Mouse (Mus musculus): ENCODE data around the gene Trim39. TPM values are rescaled to one million over a fixed set of nuclear protein-coding genes. Genes with fewer than 3 reads are reported as not detected.
A peak's percentile ranks its signal among the peaks of the same experiment; 100 is the strongest.

The Trim39 gene
- polyA plus RNA-seq, 1 experiment from 2014 or later = 9.6 TPM

DNA sequence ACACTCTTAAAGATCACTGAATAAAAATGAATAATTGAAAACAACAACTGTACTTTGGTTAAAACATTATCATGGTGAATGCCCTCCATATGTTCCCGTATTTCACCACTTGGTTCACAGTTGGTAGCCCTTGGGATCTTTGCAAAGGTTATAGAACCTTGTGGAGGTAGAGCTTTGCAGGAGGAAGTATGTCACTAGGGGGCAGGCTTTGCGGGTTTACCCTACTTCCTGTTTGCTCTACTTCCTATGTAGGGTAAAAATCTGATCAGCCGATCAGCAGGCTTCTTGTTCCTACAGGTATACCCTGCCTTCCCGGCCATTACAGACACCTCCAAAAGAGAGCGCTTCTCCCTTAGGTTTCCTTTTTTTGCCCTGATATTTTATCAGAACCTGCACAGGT is 6.2 kb downstream of the Trim39 start:
- no peak overlapping the region for H3K4me3 ChIP-seq (replicated peaks; ENCODE audit: low read depth, low read length)
- H3K36me3 ChIP-seq (ENCODE audit: insufficient read depth, low read length) = peaks cover 53% of the 10 kb centered on the region
- no peaks in the 10 kb centered on the region for H3K9me3 ChIP-seq (replicated peaks; ENCODE audit: low read length)
- peaks cover 8% of the 10 kb centered on the region; the same call in 1 of the 2 replicates for H3K4me1 ChIP-seq (replicated peaks; ENCODE audit: insufficient read depth, low read length)
- H3K27ac ChIP-seq = no peak overlapping the region
- H3K4me2 ChIP-seq (ENCODE audit: low read length) = no peak overlapping the region
- ATAC-seq (replicated peaks; ENCODE audit: low FRiP score, low read depth) = no peak
- no peak overlapping the region for H3K9ac ChIP-seq (ENCODE audit: low read depth, low read length)
- H3K27me3 ChIP-seq (ENCODE audit: insufficient read depth, low read length) = no peaks in the 10 kb centered on the region
- 82% methylated on average over 5 of the region's 5 CpGs for WGBS
- no peak for DNase-seq (ENCODE audit: low spot score)
- 0 out of 2 replicates have a peak, but pooled peaks have one; percentile 30 for TF ChIP-seq CTCF (IDR thresholded peaks at IDR 0.05; ENCODE audit: low read depth)

DNA sequence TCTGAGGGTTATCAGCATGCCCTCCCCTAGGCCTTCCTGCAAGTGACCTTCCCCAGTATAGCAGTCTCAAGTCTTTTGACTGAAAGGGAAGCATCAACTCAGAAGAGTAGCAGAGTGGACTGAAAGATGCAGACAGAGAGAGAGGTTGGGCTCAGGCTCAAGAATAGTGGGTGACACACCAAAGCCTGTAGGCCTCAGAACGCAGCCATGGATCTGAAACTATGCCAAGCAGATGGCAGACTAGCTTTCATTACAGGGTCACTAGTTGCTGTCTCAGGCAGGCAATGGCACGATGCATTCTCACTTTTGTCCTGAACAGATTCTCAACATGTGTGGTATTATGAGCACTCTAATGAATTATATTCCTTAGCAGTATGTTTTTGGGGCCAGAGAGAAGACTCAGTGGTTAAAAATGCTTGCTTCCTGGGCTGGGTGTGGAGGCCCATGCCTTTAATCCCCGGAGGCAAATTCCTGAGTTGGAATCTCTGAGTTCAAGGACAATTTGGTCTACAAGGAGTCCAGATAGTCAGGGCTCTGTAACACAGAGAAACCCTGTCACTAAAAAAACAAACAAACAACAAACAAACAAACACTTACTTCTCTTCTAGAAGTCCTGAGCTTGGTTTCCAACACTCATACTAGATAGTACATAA is 7.6 kb downstream of the Trim39 start:
- no peak overlapping the region for H3K4me2 ChIP-seq (ENCODE audit: low read length)
- no peaks in the 10 kb centered on the region for H3K27me3 ChIP-seq (ENCODE audit: insufficient read depth, low read length)
- DNase-seq (ENCODE audit: low spot score) (no peak), ATAC-seq (replicated peaks; ENCODE audit: low FRiP score, low read depth) (no peak)
- no peak overlapping the region for H3K4me3 ChIP-seq (replicated peaks; ENCODE audit: low read depth, low read length)
- H3K9me3 ChIP-seq (replicated peaks; ENCODE audit: low read length) = no peaks in the 10 kb centered on the region
- TF ChIP-seq CTCF (IDR thresholded peaks at IDR 0.05; ENCODE audit: low read depth) = no peak
- H3K36me3 ChIP-seq (ENCODE audit: insufficient read depth, low read length) = peaks cover 58% of the 10 kb centered on the region
- H3K27ac ChIP-seq = no peak overlapping the region
- 87% methylated on average over 3 of the region's 3 CpGs for WGBS
- no peak overlapping the region for H3K9ac ChIP-seq (ENCODE audit: low read depth, low read length)
- no peaks in the 10 kb centered on the region for H3K4me1 ChIP-seq (replicated peaks; ENCODE audit: insufficient read depth, low read length)

- H3K27me3 ChIP-seq (ENCODE audit: insufficient read depth, low read length) = no peaks in the 10 kb centered on the region
- H3K4me3 ChIP-seq (replicated peaks; ENCODE audit: low read depth, low read length) = no peak overlapping the region
- no peaks in the 10 kb centered on the region for H3K9me3 ChIP-seq (replicated peaks; ENCODE audit: low read length)
- H3K27ac ChIP-seq = no peak overlapping the region
- no peak for TF ChIP-seq CTCF (IDR thresholded peaks at IDR 0.05; ENCODE audit: low read depth)
- 84% methylated on average over 9 of the region's 9 CpGs for WGBS
- H3K9ac ChIP-seq (ENCODE audit: low read depth, low read length) = no peak overlapping the region
- H3K4me2 ChIP-seq (ENCODE audit: low read length) = no peak overlapping the region
- peaks cover 53% of the 10 kb centered on the region for H3K36me3 ChIP-seq (ENCODE audit: insufficient read depth, low read length)
- ATAC-seq (replicated peaks; ENCODE audit: low FRiP score, low read depth) = no peak
- 0 out of 2 replicates have a peak, but pooled peaks cover 4% of the 10 kb centered on the region for H3K4me1 ChIP-seq (replicated peaks; ENCODE audit: insufficient read depth, low read length)
- no peak for DNase-seq (ENCODE audit: low spot score)
Observed at GRCm38 (mm10) chr17:36261511-36262166, 10.4 kb downstream of the Trim39 start.

- no peaks in the 10 kb centered on the region for H3K27me3 ChIP-seq (ENCODE audit: insufficient read depth, low read length)
- ATAC-seq (replicated peaks; ENCODE audit: low FRiP score, low read depth) = no peak
- H3K4me1 ChIP-seq (replicated peaks; ENCODE audit: insufficient read depth, low read length) = 0 out of 2 replicates have a peak, but pooled peaks cover 4% of the 10 kb centered on the region
- H3K36me3 ChIP-seq (ENCODE audit: insufficient read depth, low read length) = peaks cover 33% of the 10 kb centered on the region
- peak within 1 kb of the TSS; percentile 70 for H3K4me2 ChIP-seq (ENCODE audit: low read length)
- WGBS = 43% methylated on average over 6 of the region's 6 CpGs
- peak within 1 kb of the TSS; percentile 83 for H3K27ac ChIP-seq
- H3K9ac ChIP-seq (ENCODE audit: low read depth, low read length) = peak within 1 kb of the TSS; percentile 74
- H3K4me3 ChIP-seq (replicated peaks; ENCODE audit: low read depth, low read length) = peak within 1 kb of the TSS; percentile 83
- TF ChIP-seq CTCF (IDR thresholded peaks at IDR 0.05; ENCODE audit: low read depth) = no peak
- H3K9me3 ChIP-seq (replicated peaks; ENCODE audit: low read length) = no peaks in the 10 kb centered on the region
- no peak for DNase-seq (ENCODE audit: low spot score)
Observed at GRCm38 (mm10) chr17:36257969-36258368, 14.1 kb downstream of the Trim39 start, which contains the start of gene Rpp21. Rpp21 (minus strand) TSS chr17:36258069.

GRCm38 (mm10) chr17:36257241-36257947 is 14.7 kb downstream of the Trim39 start:
- under 1% methylated on average over 35 of the region's 37 CpGs for WGBS
- peak; percentile 80 for DNase-seq (ENCODE audit: low spot score)
- Histone ChIP-seq H3K4me3 (replicated peaks; ENCODE audit: low read depth, low read length) (peak overlapping the region; percentile 83), H3K9ac (ENCODE audit: low read depth, low read length) (peak overlapping the region; percentile 74), H3K4me1 (replicated peaks; ENCODE audit: insufficient read depth, low read length) (0 out of 2 replicates have a peak, but pooled peaks cover 4% of the 10 kb centered on the region), H3K27ac (peak overlapping the region; percentile 83), H3K27me3 (ENCODE audit: insufficient read depth, low read length) (no peaks in the 10 kb centered on the region), H3K4me2 (ENCODE audit: low read length) (peak overlapping the region; percentile 70), H3K36me3 (ENCODE audit: insufficient read depth, low read length) (peaks cover 30% of the 10 kb centered on the region), H3K9me3 (replicated peaks; ENCODE audit: low read length) (no peaks in the 10 kb centered on the region)
- TF ChIP-seq CTCF (IDR thresholded peaks at IDR 0.05; ENCODE audit: low read depth) = peak; percentile 71
- peak; percentile 95 for ATAC-seq (replicated peaks; ENCODE audit: low FRiP score, low read depth)

DNA sequence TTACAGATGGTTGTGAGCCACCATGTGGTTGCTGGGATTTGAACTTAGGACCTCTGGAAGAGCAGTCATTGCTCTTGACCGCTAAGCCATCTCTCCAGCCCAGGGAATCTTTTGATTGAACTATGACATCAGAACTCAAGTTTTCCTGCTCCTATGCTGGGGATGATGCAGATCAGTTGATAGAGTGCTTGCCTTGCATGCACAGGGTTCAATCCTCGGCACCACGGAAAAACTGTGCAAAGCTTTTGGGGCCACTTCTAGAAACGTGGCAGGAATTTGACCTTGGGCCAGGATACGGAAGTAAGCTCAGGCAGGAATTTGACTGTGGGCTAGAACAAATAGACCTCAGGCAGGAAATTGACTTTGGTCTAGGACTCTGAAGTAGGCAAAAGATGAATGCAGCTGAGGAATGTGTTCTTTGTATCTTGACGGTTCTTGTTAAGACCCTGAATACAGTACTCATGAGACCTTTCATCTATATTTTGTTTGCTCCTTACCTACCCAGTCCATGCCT is 18.9 kb downstream of the Trim39 start:
- ATAC-seq (replicated peaks; ENCODE audit: low FRiP score, low read depth) (no peak), DNase-seq (ENCODE audit: low spot score) (no peak)
- H3K4me2 ChIP-seq (ENCODE audit: low read length) = no peak overlapping the region
- H3K36me3 ChIP-seq (ENCODE audit: insufficient read depth, low read length) = peaks cover 6% of the 10 kb centered on the region; the same call in 1 of the 2 replicates
- H3K4me3 ChIP-seq (replicated peaks; ENCODE audit: low read depth, low read length) = no peak overlapping the region
- no peak overlapping the region for H3K9ac ChIP-seq (ENCODE audit: low read depth, low read length)
- WGBS = 45% methylated on average over 6 of the region's 6 CpGs
- H3K27me3 ChIP-seq (ENCODE audit: insufficient read depth, low read length) = peaks cover 12% of the 10 kb centered on the region
- TF ChIP-seq CTCF (IDR thresholded peaks at IDR 0.05; ENCODE audit: low read depth) = no peak
- H3K9me3 ChIP-seq (replicated peaks; ENCODE audit: low read length) = no peaks in the 10 kb centered on the region
- H3K27ac ChIP-seq = no peak overlapping the region
- H3K4me1 ChIP-seq (replicated peaks; ENCODE audit: insufficient read depth, low read length) = 0 out of 2 replicates have a peak, but pooled peaks cover 6% of the 10 kb centered on the region

Measured in kidney, postnatal 0 days (tissue).